Mouse (Mus musculus): Measurements from ENCODE around the gene Cyp4a32. TPM values are rescaled to one million over a fixed set of nuclear protein-coding genes. Genes with fewer than 3 reads are reported as not detected.
"Not testable (repeated sequence)": the region's sequence is repeated elsewhere in the genome, so short reads cannot be mapped to it uniquely, and the experiment has no call there.

Gene Cyp4a32
- total RNA-seq (2021): not detected
- long read RNA-seq, experiment 1: 0 reads
- long read RNA-seq, experiment 2: 0 reads

DNA sequence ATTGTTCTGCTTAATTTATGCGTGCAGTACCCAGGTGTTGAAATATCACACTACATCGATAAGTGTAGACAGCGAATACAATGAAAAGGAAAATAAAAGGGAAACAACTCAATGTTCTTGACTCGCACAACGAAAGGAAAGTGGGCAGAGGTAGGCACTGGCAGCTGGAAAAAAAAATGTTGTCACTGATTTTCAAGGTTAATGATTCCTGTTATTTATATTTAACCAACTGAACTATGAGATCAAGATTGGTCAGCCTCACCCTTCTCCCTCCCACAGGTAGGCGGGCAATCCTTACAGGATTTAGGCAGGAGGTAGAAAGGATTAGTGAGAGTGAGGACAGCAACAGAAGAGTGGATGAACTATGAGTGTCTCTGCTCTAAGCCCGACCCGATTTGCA, at the start of gene Cyp4a32:
Gene Cyp4a32, plus strand, starts transcription at position 359 of the 400 bp plus-strand sequence.
- DNase-seq (ENCODE audit: low spot score in 2 of 2); intact Hi-C loops (cut with DNase I): not testable (repeated sequence)

GRCm38 (mm10) chr4:115552726-115553125, 48.0 kb upstream of the Cyp4a32 start:
- intact Hi-C loops (cut with DNase I): no loop called here
- no peak for DNase-seq (ENCODE audit: low spot score in 2 of 2)

- DNase-seq (ENCODE audit: low spot score in 2 of 2): no peak
- intact Hi-C loops (cut with DNase I): no loop called here
Observed at GRCm38 (mm10) chr4:115555513-115555912, 45.3 kb upstream of the Cyp4a32 start.

- intact Hi-C loops (cut with DNase I): no loop called here
- no peak for DNase-seq (ENCODE audit: low spot score in 2 of 2)
Observed at GRCm38 (mm10) chr4:115557861-115558561, 42.8 kb upstream of the Cyp4a32 start.

GRCm38 (mm10) chr4:115561236-115561635, 39.5 kb upstream of the Cyp4a32 start:
- intact Hi-C loops (cut with DNase I); DNase-seq (ENCODE audit: low spot score in 2 of 2): not testable (repeated sequence)

- intact Hi-C loops (cut with DNase I): no loop called here
- DNase-seq (ENCODE audit: low spot score in 2 of 2): no peak
Observed at GRCm38 (mm10) chr4:115563401-115563800, 37.4 kb upstream of the Cyp4a32 start, which contains the start of gene Cyp4a31. Cyp4a31 (plus strand) TSS chr4:115563649.

- DNase-seq (ENCODE audit: low spot score in 2 of 2); intact Hi-C loops (cut with DNase I): not testable (repeated sequence)
Observed at GRCm38 (mm10) chr4:115564469-115565225, 36.1 kb upstream of the Cyp4a32 start.

DNA sequence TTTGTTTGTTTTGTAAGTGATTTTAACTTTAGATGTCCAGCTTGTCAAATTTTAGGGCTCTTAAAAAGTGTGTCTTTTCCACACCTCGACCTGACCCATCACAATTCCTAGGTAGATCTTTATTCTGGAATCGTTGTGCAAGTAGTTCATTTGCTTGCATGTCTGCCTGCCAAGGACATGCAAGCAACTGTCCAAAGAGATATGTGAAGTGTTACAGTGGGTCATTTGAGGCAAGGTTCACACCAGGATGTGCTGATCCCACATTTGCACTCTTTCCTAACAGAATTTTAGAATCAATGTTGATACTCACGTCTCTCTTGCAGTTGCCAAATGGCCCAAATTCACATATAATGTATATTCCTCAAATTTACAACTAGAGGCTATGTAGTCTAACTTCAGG, 25.5 kb upstream of the Cyp4a32 start:
- intact Hi-C loops (cut with DNase I): no loop called here
- DNase-seq (ENCODE audit: low spot score in 2 of 2): no peak

GRCm38 (mm10) chr4:115575776-115576175, 25.0 kb upstream of the Cyp4a32 start:
- DNase-seq (ENCODE audit: low spot score in 2 of 2): no peak
- intact Hi-C loops (cut with DNase I): no loop called here

- intact Hi-C loops (cut with DNase I): no loop called here
- DNase-seq (ENCODE audit: low spot score in 2 of 2): no peak
Observed at GRCm38 (mm10) chr4:115583036-115583435, 17.7 kb upstream of the Cyp4a32 start.

- no peak for DNase-seq (ENCODE audit: low spot score in 2 of 2)
- intact Hi-C loops (cut with DNase I): no loop called here
Observed at GRCm38 (mm10) chr4:115596357-115596756, 4.4 kb upstream of the Cyp4a32 start.

DNA sequence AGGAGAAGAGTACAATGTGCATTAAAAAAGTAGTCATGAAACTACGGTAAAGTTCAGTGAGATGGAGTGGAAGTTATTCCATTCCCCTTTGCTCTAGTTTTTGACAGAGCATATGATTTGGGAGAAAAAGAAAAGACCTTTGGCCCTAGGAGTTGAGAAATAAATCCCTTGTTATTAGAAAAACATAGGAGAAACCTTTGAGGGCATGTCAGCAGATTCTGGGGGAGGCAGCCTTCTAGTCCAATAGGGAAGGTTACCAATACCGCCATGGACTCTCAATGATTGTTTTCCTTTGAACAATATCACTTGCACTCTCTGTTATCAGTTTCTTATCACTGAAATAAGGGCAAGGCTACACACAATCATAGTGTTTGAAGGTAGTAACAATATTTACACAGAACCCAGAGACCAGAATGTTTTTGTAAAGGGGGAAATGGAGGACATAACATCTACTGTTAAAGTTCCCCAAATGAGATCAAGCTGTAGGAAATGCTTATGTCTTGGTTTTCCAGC, 3.9 kb upstream of the Cyp4a32 start:
- intact Hi-C loops (cut with DNase I): no loop called here
- DNase-seq (ENCODE audit: low spot score in 2 of 2): no peak

- intact Hi-C loops (cut with DNase I): no loop called here
- no peak for DNase-seq (ENCODE audit: low spot score in 2 of 2)
Observed at GRCm38 (mm10) chr4:115614005-115614404, 13.2 kb downstream of the Cyp4a32 start.

- DNase-seq (ENCODE audit: low spot score in 2 of 2); intact Hi-C loops (cut with DNase I): not testable (repeated sequence)
Observed at GRCm38 (mm10) chr4:115625560-115625959, 24.8 kb downstream of the Cyp4a32 start.

DNA sequence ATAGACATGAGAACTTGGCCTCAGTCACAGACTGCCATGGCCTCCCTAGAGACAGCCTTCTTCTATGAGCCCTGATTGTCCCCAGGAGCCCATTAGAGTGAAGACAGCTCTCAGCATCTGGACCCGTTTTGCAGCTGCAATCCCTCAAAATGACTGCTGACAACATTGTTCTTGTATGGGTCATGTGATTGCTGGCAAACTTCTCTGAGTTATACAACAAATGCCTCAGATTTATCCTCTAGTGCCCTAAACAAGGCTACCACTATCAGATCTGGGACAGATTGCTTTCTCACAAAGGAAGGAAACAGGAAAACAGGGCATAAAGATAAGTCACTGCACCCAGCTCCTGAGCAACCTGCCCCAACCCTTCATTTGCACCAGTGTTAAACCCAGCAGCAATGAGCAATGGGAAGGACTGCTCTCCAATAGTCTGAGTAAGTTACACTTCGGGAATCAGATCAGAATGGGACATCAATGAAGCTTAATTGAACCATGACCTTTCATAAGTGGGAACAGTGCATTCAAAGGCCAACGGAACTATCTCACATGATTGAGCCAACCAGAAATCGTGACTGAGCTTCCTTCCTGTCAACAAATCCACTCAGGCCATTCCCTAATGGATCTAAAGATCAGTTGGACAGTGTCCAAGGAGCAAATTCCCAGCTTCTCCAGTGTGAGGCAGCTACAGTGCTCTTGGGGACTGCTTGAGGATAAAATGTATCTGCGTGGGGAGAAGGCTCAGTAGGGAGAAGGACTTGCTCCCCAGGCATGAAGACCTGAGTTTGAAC, 42.4 kb downstream of the Cyp4a32 start:
- intact Hi-C loops (cut with DNase I): no loop called here
- DNase-seq (ENCODE audit: low spot score in 2 of 2): no peak

DNA sequence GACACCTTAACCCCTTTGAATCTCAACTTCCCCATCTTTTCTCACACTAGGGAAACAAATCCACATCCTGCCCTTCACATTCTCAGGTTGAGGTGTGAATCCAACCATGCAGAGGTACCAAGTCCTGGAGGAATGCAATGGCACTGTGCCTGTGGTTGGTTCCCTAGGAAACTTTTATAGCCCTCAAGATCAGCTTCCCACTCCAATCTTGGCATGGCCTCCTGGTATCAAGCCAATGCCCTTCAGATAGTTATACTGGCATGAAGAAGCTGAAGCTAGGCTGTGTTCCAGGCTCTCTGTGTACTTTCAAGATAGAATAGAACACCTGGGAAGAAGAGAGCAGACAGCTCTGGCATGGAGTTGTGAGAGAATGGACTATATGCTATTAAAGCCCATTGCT, 44.6 kb downstream of the Cyp4a32 start:
- DNase-seq (ENCODE audit: low spot score in 2 of 2): no peak
- intact Hi-C loops (cut with DNase I): no loop called here

- intact Hi-C loops (cut with DNase I): no loop called here
- no peak for DNase-seq (ENCODE audit: low spot score in 2 of 2)
Observed at GRCm38 (mm10) chr4:115647580-115647979, 46.8 kb downstream of the Cyp4a32 start, which contains the start of gene Cyp4b1. Cyp4b1 (minus strand) TSS chr4:115647723.

- intact Hi-C loops (cut with DNase I): no loop called here
- no peak for DNase-seq (ENCODE audit: low spot score in 2 of 2)
Observed at GRCm38 (mm10) chr4:115648752-115649151, 48.0 kb downstream of the Cyp4a32 start.

DNA sequence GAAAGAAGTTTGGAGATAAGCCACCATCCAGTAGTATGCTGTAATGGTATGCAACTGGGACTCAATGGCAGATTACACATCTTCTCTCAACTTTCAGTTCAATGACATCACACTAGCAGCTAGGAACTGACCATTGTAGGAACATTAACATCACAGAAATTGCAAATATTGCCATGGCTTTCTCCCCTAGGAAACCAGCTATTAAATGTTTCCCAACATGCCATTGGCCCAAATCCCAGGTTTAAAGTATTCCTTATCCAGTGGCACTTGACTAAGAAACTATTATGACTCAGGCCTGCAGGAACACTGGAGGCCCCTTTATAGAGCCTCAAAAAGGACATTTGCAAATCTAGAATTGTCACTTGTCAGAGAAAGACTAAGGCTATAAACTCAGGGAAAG, 48.6 kb downstream of the Cyp4a32 start:
- intact Hi-C loops (cut with DNase I): no loop called here
- no peak for DNase-seq (ENCODE audit: low spot score in 2 of 2)

DNA sequence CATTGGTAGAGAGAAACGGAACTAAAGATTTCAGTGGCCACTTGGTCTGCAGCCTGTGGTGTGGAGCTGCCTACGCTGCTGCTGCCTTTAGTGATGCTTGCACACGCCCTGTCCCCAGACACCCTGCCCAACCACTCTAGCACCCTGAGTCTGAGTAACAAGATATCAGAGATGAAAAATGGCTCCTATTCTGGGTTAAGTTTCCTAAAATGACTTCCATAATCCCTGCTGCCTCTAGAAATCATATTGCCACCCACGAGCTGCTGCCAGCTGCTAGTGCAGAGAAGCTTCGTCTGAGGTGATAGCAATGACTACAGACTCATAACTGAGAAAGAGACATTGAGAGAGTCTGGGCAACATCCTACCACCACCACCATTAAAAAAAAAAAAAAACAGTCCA, 50.1 kb downstream of the Cyp4a32 start:
- intact Hi-C loops (cut with DNase I): no loop called here
- peak; percentile 31 to 43 for DNase-seq (ENCODE audit: low spot score in 2 of 2)

All from left cerebral cortex, postnatal 14 days (tissue).